Mouse (Mus musculus): ENCODE measurements around the gene Trpm2.
"Not testable (repeated sequence)": the region's sequence is repeated elsewhere in the genome, so short reads cannot be mapped to it uniquely, and the experiment has no call there.

Gene Trpm2

DNA sequence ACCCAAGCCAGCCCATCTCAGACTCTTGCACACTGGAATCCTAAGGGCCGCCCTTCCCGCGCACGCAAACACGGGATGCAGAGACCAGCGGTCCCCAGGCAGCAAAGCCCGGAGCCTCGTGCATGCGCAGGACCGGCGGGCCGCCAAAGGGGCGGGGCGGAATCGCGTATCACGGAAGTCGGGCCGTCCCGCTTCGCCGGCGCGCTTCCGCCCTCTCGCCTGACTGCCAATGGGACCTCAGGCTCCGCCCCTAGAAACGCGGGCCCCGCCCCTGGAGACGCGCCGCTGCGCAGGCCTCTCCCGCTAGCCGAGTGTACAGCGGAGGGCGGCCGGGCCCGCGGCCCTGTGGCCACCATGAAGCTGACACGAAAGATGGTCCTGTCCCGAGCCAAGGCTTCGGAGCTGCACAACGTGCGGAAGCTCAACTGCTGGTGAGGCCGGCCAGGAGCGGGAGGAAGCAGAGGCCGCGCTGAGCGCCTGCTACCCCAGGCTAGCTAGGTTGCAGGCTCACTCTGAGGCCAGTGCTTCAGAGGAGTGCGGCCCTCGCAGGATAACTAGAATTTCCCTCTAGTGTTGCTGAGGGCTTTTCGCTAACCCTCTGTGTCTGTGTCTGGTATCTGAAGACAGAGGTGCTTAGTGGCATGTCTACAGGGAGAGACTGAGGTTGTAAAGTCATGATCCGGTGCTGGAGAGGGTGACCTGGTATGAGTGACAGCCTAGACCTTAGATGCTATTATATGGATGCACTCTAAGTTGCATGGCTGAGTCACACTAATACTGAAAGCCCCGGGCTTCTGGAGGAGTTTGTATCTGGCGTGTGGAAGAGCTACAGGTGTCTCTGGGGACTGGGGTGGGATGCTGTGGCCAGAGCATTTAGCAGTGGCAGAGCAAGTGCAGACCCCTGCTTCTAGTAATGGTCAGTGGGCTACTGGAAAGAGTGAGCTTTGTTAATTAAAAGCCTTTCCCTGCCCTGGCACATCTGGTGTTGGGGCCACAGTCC lies 8.3 kb upstream of the Trpm2 start, which contains the start of gene 1810043G02Rik:
Gene 1810043G02Rik, plus strand, starts transcription at position 174 of the 1,000 bp plus-strand sequence.
- DNase-seq (ENCODE audit: inconsistent ontology term) = peak; percentile 99

DNA sequence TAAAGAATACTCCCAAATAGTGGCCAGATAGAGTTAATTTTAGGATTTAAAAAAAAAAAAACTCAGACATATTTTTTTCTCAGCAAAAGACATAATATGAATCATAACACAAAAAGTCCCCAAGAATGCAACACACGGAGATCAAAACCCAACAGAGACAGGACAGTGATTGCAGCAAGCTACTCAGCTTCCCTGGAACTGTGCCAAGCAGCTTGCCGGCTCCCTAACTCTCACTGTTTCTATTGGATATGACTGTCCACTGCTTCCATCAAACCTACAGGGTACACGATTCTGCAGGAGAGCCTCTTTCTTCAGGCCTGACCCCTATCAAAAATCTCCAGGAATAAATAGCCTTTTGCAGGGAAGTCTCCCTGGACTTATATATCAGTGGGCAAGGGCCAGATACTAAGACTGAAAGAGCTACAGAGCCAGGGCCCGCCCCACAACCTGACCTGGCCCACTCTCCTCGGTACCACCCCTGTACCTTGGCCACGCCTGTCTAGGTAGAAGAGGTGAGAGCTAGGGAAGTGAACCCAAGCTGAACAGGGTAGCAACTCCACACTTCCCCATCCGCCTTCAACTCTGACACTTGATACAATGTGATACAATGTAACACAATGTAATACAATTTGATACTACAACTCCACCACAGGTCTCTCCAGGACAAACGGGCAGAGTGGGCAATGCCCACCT lies 6.2 kb upstream of the Trpm2 start:
- DNase-seq (ENCODE audit: inconsistent ontology term) = peak; percentile 47

DNA sequence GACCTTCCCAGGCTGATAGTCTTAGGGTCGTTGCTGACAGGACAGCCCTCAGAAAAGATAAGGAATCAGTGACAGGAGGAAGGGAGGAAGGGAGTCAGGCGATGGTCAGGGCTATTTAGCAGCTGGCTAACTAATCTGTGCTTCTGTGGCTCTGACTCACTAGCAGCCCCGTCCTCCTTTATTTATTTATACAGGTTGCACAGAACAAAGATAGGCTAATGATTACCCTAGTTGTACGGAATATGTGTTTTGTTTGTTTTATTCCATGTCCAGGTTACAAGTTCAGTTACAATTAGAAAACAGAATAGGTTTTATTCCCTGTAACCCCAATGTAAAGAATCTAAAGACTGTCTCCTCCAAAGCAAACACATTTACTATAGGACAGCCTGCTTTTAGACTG lies 5.3 kb upstream of the Trpm2 start:
- no peak for DNase-seq (ENCODE audit: inconsistent ontology term)

DNA sequence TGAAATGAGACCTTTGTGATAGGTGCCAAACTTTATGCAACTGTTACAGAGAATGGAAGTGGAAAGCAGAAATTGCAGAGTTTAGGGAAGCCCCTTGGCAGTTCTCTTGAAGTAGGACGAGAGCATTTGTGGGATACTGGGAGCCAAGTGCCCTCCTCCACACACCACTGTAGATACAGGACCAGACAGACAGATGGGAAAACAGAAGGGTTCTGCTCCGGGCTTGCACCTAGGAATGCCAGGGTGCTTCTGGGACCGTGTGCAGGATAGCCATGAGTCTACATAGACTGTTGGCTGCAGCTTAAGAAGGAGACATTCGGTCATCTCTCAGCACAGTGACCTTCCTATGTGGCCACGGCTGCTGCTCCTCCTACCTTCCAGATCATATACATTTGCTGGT lies 4.4 kb upstream of the Trpm2 start:
- DNase-seq (ENCODE audit: inconsistent ontology term) = no peak

- no peak for DNase-seq (ENCODE audit: inconsistent ontology term)
Observed at GRCm38 (mm10) chr10:77974323-77974722, 4.0 kb upstream of the Trpm2 start.

DNA sequence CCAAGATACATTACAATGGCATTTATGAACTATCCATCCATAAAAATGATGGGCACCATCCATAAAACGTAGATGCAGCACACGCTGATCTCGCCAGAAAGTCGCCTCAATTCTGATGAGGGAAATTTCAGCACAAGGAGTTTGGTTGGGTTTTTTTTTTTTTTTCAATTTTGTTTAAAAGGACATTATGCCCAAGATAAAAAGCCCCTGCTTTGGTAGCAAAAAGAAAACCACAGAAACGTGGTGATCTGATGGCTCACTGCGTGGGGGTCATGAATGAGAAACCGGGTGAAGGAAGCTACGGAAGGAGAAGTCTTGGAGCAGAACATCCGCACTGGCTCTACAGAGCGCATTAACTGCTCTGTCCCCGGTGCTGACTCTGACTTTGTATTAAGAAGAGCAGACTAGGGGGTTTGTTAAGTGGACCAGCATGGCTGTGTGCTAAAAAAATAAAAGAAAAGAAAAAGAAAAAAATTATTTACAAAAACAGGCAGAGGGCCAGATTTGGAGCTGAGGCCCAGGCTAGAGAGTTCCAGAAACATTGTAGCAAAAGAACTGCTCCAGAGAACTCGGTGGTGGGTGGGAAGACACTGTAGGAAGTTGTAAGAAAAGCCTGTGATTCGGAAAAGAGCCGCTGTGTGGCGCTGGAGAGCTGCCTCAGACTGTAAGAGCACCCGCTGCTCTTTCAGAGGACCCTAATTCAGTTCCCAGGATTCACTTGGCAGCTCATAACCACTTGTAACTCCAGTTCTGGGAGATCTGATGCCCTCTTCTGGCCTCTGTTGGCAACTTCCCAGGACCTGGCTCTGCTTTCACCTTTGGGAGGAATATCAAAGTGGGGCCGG lies 1.6 kb upstream of the Trpm2 start:
- no peak for DNase-seq (ENCODE audit: inconsistent ontology term)

DNA sequence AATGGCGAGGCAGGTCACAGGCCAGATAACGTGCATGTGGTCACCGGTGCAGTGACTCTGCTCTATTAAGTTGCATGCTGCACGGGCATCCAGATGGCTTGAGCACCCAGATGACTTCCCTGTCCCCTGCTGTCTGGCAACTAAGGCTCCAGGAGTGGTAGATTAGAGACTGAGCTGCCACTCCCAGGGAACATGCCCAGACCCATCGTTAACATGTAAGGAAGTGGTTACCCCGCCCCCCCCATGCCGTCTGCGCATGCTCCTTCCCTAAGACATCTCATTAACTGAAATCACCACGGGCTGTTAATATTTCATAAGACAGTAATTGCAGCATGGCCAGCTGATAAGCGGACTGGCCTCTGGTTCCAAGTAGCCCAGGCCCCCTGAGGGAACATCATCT lies 828 bp upstream of the Trpm2 start:
- DNase-seq (ENCODE audit: inconsistent ontology term) = no peak

GRCm38 (mm10) chr10:77969973-77970325 lies 414 bp downstream of the Trpm2 start:
- DNase-seq (ENCODE audit: inconsistent ontology term) = no peak

- DNase-seq (ENCODE audit: inconsistent ontology term) = peak; percentile 60
Observed at GRCm38 (mm10) chr10:77969274-77969972, 940 bp downstream of the Trpm2 start.

DNA sequence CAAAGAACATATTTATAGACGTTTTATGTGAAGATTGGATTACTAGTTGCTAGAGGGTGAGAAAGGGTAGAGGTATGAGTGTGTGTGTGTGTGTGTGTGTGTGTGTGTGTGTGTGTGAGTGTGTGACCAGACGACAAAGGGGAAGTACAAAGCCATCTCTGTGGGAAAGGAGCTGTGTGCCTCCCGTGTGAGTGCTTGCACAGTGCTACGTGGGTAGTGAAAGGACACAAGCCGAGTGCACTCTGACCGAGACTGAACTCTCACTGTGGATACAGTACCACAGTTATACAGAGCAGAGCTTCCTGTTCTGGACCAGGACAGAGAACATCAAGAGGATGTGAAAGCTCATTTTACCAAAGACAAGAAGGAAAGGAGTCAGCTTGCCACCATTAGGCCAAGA lies 6.4 kb downstream of the Trpm2 start:
- DNase-seq (ENCODE audit: inconsistent ontology term) = no peak

DNA sequence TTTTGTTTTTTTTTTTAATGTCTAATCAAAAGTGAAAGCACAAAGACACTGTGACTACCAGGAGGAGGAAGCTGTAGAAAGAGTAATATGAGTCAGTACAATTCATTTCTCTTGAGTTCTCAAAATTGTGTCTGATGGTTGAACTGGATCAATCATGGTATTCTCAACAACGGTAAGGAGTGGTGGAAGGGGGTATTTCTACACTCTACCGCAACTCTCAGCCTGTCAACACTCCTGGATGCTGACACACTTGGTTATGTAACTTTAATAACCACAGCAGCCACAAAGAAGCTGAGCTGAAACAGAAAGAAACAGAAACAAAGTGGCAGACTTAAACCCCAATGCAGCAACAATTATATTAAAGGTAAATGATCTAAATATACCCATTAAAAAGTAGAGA lies 7.6 kb downstream of the Trpm2 start:
- no peak for DNase-seq (ENCODE audit: inconsistent ontology term)

DNA sequence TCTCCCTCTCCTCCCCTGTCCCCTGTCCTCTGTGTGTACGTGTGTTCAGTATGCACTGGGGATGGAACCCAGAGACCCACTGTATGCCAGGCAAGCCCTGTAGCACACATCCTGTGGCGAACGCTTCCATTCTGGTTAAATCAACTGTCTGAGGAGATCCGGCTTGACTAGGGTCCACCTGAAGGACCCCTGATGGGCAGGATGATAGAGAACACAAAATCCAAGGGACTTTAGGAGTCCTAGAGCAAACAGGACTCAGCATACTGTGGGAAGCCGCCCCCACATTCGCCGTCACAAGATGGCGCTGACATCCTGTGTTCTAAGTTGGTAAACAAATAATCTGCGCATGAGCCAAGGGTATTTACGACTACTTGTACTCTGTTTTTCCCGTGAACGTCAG lies 19.9 kb downstream of the Trpm2 start:
- DNase-seq (ENCODE audit: inconsistent ontology term) = not testable (repeated sequence)

DNA sequence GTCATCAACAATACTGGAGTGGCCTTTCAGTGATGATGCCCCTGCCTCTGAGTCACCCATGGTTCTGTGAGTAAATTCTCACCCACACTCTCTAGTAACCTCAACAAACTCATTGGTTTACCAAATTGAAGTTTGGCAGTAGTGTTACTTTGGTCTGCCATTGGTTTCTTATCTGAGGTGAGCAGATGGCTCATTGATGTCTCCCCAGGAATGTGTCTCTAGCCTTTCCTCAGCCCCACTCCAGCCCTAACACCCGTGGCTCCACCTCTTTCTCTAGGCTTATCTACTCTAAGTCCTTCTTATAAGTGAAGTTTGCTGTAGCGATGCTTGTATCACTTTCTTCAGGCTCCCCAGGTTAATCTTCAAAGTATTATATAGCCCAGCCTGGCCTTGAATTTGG lies 30.7 kb downstream of the Trpm2 start:
- peak; percentile 28 for DNase-seq (ENCODE audit: inconsistent ontology term)

DNA sequence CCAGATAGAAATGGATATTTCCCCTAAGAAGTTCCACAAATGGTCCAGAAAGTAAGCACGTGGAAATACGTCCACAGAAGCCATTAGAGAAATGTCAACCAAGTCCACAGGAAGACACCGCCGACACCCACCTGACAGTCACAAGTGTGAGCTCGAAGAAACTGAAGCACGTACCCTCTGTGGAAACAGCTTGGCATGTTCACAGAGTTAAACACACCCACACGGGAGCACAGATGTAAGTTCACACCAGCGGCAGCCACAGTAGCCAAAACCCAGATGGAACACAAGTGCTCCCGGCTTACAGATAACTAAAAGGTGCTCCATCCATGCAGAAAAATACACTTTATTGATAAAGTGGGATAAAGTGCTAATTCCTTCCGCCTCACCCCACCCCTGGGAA lies 43.0 kb downstream of the Trpm2 start:
- DNase-seq (ENCODE audit: inconsistent ontology term) = no peak

GRCm38 (mm10) chr10:77926140-77926539 lies 44.2 kb downstream of the Trpm2 start:
- peak; percentile 9 for DNase-seq (ENCODE audit: inconsistent ontology term)

- DNase-seq (ENCODE audit: inconsistent ontology term) = no peak
Observed at GRCm38 (mm10) chr10:77922681-77923080, 47.7 kb downstream of the Trpm2 start.

GRCm38 (mm10) chr10:77921009-77921408 lies 49.4 kb downstream of the Trpm2 start:
- peak; percentile 29 for DNase-seq (ENCODE audit: inconsistent ontology term)

DNA sequence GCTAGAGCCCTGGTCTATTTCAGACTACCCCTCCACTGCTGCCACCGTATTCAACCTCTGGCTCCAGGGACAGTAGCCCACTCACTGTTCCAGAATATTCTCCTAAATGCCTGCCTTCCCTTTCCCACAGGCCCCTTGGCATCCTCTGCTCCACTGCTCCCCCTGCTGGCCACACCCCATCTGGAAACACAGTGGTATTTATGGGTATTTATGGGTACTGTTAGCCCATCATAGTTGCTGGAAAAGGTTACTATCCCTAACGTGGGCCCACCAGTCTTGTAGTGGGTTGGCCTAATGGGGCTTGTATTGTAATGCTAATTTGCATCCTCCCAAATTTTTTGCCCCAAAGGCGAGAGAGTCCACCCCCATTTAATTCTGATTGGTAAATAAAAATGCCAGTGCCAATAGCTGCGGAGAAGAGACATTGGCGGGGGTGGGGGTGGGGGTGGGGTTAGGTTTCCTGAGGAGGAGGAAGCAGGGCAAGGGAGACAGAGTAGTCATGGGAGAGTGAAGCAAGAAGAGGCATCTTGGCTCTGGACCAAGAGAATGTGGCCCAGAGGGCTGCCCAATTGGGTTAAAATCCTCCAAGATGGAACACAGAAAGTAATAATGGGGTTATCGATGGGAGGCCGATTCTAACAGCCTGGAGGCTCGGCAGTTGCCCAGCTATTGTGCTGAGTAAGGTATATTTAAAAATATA lies 53.6 kb downstream of the Trpm2 start:
- peak; percentile 25 for DNase-seq (ENCODE audit: inconsistent ontology term)

DNA sequence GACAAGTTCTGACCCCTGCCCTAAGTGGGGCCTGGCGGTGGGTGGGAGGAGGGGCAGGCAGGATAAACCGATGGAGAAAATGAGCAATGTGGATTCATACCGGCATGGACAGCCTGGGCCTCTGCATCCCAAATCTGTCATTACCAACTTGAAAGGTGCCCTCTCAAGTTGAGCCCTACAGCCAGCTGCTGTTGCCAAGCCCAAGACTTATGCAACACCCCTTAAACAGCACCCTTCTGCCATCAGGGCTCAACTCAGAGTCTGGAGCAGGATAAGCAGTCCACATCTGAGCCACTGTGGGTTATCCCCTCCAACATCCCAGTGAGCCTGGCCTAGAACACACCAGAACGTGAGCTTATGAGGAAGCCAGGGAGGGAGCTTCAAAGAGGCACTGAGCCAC lies 57.1 kb downstream of the Trpm2 start:
- no peak for DNase-seq (ENCODE audit: inconsistent ontology term)

DNA sequence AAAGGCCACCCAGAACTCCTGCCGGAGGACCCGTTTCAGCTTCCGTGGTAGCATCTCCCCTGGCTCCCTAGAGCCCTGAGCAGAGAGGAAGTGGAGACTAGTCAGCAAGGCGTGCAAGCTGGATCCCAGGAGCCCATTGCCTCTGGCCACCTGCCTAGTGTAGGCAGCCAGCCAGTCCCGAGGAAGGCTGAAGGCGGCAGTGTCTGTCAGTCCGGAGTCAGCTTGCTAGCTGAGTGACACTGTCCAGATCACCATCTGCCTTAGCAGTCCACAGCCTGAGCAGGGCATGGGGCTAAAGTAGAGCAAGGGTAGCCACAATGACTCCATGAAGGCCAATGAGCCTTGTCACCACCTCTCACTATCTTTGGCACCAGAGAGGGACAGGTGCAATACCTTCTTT lies 57.8 kb downstream of the Trpm2 start:
- DNase-seq (ENCODE audit: inconsistent ontology term) = peak; percentile 9

Measured in Muller cell, postnatal 12 days (primary cell).